Mouse (Mus musculus): ENCODE measurements around the gene Plxnd1. TPM values are rescaled to one million over a fixed set of nuclear protein-coding genes. Genes with fewer than 3 reads are reported as not detected.

The Plxnd1 gene
- polyA plus RNA-seq, 1 experiment = 80.8 TPM

DNA sequence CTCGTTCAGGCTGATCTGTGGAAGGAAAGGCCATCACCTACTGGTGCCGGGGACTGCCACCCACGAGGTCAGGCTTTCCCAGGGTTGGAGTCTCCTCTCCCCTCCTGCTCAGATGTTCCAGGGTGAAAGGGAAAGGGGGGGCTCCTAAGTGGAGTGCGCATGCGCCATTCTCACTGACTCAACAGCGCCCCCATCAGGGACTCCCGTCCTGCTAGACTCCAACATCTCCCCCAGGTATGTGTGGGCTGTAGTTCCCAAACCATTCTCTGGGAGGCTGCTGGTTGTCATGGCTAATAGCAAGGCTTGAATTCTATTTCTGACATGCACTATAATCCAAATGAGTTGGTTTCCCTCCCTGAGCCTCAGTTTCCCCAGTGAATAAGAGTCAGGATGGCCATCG lies 16.2 kb downstream of the Plxnd1 start:
- no peak for DNase-seq (ENCODE audit: low read depth)

DNA sequence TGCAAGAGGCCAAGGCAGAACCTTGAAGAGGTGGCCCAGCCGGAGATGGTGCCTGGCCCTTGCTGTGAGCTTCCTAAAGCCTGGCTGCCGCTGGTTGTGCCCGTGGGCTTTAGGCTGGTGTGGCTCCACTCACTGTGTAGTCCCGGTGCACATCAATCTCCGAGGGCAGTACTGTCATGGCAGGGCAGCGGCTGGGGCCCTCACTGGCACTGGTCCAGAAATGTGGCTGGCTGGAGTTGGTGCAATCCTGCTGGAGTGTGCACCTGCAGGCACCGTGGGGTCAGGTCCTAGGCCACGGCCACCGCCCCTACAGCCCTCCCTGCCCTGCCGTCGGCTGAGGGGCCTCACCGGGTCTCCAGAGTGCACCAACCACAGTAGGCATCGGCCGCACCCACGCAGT lies 17.0 kb downstream of the Plxnd1 start:
- no peak for DNase-seq (ENCODE audit: low read depth)

DNA sequence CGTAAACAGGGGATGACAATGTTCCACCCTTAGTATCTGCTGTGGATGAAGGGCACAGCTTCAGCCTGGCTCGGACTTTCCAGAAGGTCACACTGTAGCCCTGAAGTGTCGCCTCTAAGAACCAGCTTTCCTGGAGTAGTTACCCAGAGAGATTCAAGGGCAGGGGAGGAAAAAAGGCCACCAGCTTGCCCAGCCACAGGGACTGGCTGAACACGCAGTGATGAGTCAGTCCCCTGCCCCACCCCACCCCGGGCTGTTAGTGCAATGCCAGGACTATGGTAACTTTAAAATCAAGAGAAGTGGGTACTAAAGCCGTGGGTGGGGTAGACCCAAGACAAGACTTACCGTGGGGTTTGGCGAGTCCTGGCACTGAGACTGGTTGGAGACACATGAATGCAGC lies 19.2 kb downstream of the Plxnd1 start:
- DNase-seq (ENCODE audit: low read depth) = no peak

- no peak for DNase-seq (ENCODE audit: low read depth)
Measured at GRCm38 (mm10) chr6:115973881-115974662, 20.7 kb downstream of the Plxnd1 start.

- DNase-seq (ENCODE audit: low read depth) = no peak
Measured at GRCm38 (mm10) chr6:115973139-115973875, 21.5 kb downstream of the Plxnd1 start.

GRCm38 (mm10) chr6:115972083-115972764 lies 22.6 kb downstream of the Plxnd1 start:
- no peak for DNase-seq (ENCODE audit: low read depth)

GRCm38 (mm10) chr6:115971273-115972060 lies 23.3 kb downstream of the Plxnd1 start:
- no peak for DNase-seq (ENCODE audit: low read depth)

DNA sequence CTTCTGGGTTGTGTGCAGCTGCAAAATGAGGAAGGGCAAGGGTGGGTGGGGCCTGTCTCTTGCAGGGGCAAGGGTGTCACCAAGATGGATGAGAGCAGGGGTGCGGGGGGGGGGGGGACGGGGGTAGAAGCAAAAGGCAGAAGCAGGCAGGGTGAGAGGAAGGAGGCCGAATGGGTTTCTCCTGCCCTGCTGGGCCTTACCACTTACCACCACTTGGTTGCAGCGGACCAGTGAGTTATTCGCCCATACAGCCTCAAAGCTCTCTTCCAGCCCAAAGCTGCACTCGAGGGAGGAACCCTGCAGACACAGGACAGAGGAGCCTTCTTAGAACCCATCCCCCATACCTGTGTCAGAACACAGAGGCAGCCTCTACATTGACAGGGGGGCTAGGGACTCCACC lies 24.9 kb downstream of the Plxnd1 start:
- DNase-seq (ENCODE audit: low read depth) = no peak

DNA sequence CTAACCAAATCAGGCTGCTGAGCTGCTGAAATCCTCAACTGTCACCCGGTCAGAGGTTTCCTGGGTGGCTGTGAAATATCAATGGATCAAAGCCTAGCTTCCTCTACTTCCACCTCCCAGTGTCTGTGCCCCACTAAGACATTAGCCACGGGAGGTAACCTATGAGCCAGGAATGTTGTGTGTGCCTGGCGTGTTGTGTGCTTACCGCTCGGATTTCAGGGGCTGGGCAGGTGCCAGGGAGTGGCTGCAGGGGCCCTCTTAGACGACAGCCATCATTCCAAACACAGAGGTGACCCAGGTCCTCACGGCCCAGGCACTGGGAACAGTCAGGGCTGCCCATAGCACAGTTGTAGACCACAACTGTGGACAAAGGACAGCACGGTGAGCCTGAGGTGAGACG lies 25.7 kb downstream of the Plxnd1 start:
- no peak for DNase-seq (ENCODE audit: low read depth)

DNA sequence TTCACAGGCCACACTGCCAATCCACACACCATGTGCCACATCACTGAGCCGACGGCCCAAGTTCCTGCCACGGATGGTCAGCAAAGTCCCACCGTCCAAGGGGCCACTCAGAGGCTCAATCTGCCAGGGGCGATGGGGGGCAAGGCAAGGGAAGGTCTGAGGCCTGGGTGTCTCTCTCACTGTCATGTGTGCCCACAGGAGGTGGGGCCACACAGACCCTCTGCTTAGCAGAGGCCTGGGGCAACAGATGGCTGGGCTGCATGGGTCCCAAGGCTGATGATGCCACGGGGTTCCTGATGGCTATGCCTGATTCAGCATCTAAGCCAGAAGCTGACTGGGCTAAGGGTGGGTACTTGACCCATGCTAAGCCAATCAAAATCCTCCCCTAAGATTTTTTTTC lies 26.1 kb downstream of the Plxnd1 start:
- no peak for DNase-seq (ENCODE audit: low read depth)

DNA sequence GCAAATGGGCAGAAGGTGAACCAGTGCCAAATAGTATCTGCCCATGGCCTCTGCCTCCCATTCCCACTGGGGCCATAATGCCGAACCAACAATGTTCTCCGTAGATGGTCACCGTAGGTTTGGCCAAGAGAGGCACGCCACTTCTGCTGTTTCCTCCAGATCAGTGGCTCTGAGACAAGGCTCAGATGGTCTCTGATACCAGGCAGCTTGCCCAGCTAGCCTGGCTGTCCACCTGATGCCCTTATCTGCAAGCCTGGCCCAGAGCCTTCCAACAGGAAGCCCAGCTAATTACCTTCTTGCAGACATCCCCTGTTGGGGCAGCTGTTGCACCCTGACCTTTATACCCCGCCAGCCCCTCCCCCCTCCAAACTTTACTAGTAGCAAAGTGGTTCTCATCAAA lies 26.7 kb downstream of the Plxnd1 start:
- no peak for DNase-seq (ENCODE audit: low read depth)

DNA sequence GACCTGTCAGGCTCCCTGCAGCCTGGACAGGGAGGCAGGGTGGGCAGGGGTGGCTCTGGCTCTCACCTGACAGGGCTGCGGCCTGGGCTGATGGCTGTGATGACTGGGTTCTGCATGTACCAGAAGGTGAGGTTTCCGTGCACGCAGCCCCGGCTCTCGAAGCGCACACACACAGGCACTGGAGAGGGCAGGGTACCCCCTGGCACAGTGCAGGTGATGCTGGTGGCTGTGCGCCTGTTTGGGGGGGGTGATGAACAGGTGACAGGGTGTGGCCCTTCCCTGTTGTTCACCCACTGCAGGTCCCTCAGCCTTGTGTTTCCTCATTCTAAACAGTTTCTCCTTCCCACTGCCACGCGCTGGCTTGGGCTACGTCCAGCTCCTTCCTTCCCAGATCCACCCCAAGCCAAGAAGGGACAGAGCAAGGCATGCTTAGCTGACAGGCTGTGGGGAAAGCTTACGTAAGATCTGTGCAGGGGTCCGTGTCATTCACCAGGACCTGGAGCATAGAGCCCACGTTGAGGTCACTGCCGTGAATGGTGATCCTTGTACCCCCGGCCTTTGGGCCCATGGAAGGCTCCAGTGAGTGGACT lies 27.4 kb downstream of the Plxnd1 start:
- DNase-seq (ENCODE audit: low read depth) = no peak

GRCm38 (mm10) chr6:115966227-115966966 lies 28.4 kb downstream of the Plxnd1 start:
- no peak for DNase-seq (ENCODE audit: low read depth)

DNA sequence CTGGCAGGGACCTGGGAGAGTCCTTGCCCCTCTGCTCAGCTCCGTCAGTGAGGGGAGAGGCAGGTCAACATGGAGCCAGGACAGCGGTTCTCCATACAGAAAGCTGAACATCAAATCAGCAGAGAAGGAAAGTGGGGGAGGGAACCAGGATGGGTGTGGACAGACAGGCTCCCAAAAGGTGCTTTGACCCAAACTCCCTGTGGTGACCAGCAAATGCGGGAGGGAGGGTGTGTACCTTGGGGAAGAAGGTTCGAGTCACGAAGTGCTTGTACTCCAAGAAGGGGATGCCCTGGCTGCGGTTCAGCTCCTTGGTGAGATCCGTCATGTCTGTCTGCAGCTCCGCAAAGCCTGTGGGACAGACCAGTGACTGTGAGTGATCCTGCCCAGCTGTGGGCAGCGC lies 31.1 kb downstream of the Plxnd1 start:
- no peak for DNase-seq (ENCODE audit: low read depth)

DNA sequence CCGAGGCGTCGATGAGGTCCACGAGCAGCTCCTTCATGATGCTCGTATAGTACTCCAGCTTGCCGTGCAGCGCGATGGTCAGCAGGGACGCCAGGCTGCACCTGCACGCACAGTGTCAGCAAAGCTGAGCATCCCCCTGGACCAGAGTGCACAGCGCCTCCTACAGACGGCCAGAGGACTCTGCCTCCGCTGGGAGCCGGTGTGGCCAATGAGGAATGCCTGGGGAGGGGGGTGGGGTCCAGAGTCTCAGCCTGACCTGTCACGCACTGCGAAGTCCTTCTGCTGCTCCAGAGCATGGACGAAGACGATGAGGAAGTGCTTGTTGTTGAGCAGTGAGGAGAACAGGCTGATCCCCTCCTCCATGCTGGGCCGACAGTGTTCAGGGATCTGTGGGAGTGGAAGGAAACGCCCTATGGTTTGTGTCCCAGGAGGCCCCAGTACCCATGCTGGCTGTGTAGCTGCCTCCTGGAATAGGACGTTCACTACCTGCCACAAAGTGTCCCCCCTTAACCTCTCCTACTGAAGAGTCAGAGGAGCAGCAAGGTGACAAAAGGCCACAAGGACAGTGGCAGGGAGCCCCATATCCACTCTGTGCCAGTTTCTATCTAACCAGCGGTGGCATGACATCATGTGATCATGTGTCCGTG lies 32.2 kb downstream of the Plxnd1 start:
- no peak for DNase-seq (ENCODE audit: low read depth)

DNA sequence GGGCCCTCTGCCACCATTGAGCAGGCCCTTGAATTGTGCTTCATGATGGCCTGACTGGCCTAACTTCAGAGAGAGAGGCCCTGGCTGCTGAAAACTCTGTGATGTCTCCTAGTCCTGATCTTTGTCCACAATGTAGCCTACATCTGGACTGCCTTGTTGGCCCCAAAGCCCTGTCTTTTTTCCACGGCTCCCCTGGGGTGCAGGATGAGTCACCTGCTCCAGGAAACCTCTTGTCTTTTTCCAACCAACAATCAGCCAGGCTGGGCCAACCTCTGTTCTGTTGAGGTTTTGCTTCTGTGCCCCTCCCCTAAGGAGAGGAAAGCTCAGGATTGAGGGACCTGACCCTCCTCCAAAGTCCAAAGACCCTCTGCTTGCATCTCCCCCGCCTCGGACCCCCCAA lies 33.1 kb downstream of the Plxnd1 start:
- no peak for DNase-seq (ENCODE audit: low read depth)

DNA sequence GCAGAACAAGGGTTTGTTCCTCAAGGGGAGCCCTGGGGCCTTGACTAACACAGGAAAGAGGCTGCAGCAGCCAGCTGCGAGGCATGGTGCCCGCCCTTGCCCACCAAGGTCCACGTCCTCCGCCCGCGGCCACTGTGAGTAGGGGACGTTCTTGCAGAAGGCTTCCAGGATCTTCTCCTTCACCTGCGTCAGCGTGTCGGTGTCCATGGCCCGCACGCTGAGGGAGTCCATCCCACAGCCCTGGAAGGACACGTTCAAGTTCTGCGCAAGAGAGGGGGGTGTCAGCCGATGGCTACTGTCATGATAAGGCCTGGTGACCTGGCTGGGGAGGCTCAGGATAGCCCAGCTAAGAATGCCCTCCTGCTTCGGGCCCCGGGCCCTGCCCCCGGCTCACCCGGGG lies 34.5 kb downstream of the Plxnd1 start:
- no peak for DNase-seq (ENCODE audit: low read depth)

DNA sequence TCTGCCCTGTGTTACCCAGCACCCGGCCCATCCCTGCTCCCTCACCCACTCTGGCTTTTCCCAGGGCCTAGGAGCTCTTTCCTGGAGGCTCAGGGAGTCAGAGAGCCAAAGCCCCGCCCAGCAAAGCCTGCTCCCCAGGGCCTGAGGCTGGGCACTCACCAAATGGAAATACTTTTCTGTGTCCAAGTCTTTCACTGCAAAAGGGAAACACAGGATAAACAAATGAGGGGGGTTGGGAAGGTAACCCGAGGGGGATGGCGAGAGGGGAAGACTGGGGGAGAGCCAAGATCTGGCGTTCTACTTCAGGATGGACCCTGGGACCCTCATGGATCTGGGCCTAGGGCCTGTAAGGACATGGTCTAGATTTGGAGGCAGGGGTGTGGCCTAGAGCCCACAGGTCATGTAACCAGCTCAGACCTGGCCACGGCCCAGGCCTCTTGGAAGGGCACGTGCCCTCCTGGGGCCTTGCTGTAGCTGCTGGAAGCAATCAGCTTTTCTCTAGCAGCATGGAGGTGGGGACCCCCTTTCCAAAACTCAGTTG lies 35.6 kb downstream of the Plxnd1 start:
- DNase-seq (ENCODE audit: low read depth) = no peak

DNA sequence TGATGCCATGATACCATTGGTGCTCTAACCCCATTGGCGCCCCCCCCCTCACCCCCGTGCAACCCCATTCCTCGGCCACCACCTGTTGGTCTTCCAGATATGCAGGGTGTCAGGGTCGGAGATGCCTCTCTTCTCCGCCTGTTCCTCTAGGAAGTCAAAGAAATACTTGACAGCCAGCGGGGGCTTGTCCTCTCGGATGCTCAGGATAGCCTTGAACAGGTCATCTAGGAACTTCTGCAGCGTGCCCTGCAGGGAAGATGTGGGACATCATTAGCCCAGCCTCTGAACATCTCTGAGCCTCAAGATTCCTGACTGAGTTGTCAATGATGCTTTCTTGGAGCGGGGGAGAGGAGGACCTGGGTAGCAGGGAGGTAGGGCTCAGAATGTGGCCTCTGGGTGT lies 36.4 kb downstream of the Plxnd1 start:
- no peak for DNase-seq (ENCODE audit: low read depth)

DNA sequence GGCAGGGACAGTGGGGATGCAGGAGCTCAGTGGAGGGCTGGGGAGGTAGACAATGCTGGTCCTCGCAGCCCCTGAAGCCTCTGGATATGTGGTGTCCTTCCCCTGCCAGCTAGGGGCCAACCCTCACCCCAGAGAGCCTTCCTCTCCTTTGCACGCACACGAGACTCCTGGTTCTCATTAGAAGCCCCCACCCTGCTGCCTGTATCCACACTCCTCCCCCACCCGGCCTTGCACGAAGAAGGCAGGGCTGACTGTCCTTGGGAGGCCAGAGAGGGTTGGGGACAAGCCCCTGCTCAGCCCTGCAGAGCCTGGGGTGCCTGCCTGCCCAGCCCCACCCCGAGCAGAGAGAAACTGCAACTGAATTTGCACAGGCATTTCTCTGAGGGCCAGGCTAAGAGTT lies 37.1 kb downstream of the Plxnd1 start:
- DNase-seq (ENCODE audit: low read depth) = no peak
